Mouse (Mus musculus) testis, postnatal 10 days (tissue): ENCODE measurements around the gene Coro2a.
"Not testable (repeated sequence)": the region's sequence is repeated elsewhere in the genome, so short reads cannot be mapped to it uniquely, and the experiment has no call there.

Experiments used
- DNase-seq: peaks from one replicate; pipeline ENCODE4 v3.0.0; 2021; ENCODE audit warnings: low spot score

Coro2a gene

DNA sequence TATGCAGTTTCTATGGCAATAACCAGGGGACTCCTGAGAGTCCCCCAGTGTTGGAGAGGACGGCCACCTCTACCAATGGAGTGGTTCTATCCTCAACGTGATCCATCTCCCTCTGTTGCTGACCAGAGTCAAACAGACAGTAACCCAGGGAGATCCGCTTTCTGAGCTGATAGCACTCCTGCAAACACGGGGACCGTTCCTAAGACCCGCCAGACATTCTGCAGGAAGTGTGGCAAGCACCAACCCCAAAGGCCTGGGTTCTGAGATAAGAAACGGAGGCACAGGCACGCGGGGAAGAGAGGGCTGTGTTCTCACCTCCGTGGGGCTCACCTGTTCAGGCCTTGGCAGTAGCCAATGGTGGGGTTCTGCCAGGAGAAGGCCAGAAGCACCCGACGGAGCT lies 11.6 kb upstream of the Coro2a start:
- no peak for DNase-seq

DNA sequence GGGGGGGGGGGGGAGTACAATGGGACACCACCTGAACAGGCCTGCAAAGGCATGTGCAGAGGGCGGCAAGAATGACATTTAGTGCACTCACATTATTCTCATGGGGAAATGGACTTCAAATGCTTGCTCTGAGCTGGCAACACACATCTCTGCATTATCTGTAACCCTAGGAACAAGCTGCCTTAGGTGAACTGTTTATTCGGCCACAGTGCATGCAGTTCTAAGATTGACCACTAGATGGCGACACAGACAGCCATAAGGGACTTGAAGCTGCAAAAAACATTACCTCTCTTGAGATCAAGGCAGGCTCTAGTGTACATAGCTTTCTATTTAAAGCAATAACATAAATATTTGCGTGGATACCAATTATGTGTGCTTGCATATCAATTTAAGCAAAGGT lies 9.2 kb upstream of the Coro2a start:
- peak; percentile 93 for DNase-seq

- DNase-seq = no peak
Measured at GRCm38 (mm10) chr4:46607601-46608000, 5.6 kb upstream of the Coro2a start.

GRCm38 (mm10) chr4:46605451-46605850 lies 3.4 kb upstream of the Coro2a start:
- DNase-seq = no peak

- DNase-seq = peak; percentile 38
Measured at GRCm38 (mm10) chr4:46602704-46603103, 702 bp upstream of the Coro2a start.

DNA sequence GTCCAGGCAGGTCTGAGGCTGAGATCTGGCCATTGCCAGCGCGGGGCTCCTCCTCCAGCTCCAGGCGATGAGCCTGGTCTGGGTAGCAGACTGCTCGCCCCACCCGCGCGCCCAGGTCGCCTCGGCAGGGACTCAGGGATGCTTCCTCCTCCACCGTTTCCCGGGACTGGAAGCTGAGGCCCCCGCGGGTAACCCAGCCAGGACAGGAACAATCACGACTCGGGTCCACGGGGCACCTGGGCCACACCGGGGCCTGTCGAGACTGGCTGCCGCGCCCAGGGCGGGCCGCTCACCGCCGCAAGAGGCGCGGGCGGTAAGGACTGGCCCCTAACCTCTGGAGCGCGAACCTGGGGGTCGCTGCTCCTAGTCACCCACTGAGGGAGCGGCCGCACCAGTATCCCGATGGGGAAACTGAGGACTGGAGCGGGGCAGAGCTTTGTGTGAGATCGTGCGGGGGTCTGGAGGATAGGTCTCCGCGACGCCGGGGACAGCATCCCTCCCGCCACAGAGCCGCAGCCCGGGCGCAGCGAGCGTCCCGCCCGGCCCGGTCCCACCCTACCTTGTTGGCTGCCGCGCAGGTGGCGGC lies 651 bp downstream of the Coro2a start:
- peak; percentile 70 for DNase-seq

DNA sequence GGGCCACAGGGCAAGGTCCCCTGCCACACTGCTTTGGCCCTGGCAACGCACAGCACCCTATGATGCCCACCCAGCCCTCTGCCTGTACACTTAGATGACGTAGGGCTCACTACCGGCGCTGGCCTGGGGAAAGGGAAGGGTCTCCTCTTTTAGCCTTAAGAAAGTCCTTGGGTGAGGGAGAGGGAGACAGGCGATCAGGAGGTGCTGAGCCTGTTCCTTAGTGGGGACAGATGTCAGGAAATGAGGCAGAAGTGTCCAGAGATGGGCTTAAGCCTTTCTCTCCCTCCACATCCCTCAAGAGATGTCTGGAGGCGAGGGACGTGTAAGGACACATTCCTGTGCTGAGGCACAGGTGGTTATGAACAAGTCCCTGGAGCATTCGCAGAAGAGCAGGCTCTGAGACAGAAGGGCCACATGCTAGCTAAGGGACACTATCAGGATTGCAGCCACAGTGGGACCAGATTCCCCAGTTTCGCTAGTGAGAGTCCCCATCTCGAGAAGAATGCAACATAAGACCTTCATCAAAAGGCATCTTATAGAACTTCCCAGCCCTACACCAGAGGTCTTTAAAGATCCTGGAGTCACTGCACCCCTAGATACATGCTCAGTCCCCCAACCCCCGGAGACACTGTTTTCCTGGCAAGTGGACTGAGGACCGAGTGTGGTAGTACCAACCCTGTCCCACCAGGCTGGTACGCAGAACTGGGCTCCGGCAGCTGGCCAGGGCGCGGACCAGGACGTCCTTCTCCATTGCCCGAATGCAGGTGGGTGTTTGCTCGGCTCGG lies 1.3 kb downstream of the Coro2a start:
- peak; percentile 42 for DNase-seq

DNA sequence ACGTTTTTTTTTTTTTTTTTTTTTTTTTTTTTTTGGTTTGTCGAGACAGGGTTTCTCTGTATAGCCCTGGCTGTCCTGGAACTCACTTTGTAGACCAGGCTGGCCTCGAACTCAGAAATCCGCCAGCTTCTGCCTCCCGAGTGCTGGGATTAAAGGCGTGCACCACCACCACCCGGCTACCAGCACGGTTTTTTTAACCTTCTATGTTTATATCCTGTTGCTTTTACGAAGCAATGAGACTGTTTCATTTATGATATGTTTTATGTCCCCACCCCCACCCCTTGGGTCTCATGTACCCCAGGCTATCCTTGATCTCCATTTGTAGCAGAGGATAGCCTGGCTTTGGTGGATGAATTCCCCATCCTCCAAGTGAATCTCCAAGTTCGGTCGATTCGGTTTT lies 2.4 kb downstream of the Coro2a start:
- not testable (repeated sequence) for DNase-seq

GRCm38 (mm10) chr4:46598981-46599380 lies 3.0 kb downstream of the Coro2a start:
- DNase-seq = peak; percentile 48

- DNase-seq = peak; percentile 40
Measured at GRCm38 (mm10) chr4:46598111-46598510, 3.9 kb downstream of the Coro2a start.

GRCm38 (mm10) chr4:46597286-46597961 lies 4.6 kb downstream of the Coro2a start:
- DNase-seq = peak; percentile 46

DNA sequence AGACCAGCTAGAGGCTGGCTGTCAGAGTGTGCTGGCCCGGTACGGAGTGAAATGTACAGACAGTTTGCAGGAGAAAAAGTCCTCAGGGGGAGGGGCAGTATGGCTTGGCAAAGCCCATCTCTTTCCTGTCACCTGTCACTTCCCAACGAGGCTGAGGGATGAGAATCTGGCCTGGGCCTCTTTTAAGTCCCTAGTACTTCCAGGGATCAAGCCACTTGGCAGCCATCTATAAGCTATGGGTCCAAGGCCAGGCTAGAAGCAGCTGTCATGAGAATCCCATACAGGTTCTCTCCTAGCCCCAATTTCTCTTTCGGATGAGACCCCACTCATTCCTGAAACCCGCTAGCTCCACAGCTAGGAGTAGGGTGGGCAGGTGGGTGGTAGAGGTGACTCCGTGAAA lies 5.6 kb downstream of the Coro2a start:
- DNase-seq = peak; percentile 40

- DNase-seq = no peak
Measured at GRCm38 (mm10) chr4:46594131-46594530, 7.9 kb downstream of the Coro2a start.

DNA sequence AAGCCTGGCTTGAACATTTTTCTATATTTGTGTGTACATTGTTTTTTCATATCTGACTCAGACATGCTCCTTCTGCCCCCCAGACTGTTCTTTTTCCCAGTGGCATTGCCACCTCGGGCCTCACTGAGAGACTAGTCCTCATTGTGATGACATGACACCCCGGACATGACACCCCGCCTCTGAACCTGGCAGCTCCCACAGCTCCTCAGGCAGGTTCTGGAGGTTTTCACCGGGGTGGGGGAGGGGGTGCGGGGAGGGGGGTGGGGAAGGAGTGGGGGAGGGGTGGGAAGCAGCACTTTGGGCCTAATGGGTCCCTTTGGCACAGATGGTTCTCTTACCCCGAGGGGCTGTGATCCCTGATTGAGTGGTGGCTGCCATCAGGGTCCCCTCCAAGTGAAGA lies 8.5 kb downstream of the Coro2a start:
- DNase-seq = peak; percentile 33

GRCm38 (mm10) chr4:46591833-46592520 lies 10.0 kb downstream of the Coro2a start:
- peak; percentile 76 for DNase-seq

DNA sequence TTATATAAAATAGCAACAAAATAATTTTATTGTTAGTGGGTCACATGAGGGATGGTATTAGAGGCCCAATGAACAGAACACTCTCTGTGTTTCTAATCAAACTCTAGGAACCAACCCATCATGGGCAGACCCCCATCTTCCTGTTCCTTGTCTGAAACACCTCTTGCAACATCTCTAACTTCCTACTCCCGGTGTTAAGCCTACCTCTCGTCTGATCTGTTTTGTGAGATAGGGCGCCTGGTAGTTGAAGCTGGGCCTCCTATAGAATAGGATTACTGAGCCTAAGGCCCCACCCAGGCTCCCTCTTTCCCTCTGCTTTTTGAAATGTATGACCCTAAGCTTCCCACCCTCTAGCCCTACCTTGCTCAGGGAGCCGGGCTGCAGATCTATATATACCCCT lies 11.2 kb downstream of the Coro2a start:
- DNase-seq = peak; percentile 37

- DNase-seq = peak; percentile 60
Measured at GRCm38 (mm10) chr4:46589946-46590684, 11.9 kb downstream of the Coro2a start.

DNA sequence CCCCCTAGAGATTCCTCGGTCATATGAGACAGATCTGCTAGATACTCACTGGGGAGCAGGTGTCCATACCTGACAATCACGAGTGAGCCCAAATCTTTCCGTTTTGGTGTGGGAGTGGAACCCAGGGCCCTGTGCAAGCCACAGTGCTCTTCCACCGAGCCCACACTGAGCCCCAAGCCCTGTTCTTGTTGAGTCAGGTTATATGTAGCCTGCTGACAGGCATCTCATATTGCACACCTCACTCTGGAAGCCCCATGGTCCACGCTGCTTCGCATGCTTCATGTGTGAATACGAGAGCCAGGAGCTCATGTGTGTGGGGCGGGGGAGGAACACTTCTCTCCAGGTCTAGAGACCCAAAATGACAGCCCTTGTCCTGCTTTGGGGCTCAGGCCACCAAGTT lies 12.9 kb downstream of the Coro2a start:
- peak; percentile 39 for DNase-seq

- DNase-seq = peak; percentile 35
Measured at GRCm38 (mm10) chr4:46586473-46586872, 15.5 kb downstream of the Coro2a start.

DNA sequence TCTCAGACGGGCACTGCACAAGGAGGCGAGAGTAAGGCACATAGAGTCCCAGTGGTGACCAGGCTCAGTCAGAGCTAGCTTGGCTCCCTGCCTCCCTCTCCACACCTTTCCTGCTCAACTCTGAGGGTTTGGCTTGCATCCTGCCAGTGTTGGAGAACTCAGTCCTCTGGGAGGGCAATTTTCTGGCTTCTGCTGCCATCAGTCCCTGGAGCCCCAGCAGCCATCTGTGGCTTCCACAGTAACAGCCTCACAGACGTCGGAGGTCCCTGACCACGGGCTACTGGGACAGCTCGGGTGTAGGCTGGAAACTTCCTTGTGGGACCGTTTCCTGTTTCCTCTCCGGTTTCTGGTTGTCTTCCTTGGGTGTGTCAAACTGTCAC lies 16.2 kb downstream of the Coro2a start:
- peak; percentile 43 for DNase-seq

- peak; percentile 38 for DNase-seq
Measured at GRCm38 (mm10) chr4:46585041-46585810, 16.8 kb downstream of the Coro2a start.
